ENCODE assay signal across 8 mouse cellular contexts in genomic region chr5:72580088-72580969, GRCm38 (mm10). TPM values are rescaled to one million over a fixed set of nuclear protein-coding genes. Genes with fewer than 3 reads are reported as not detected.
A peak's percentile ranks its signal among the peaks of the same experiment; 100 is the strongest.
DNase-seq lines count a peak whose midpoint lies in the region; ATAC-seq and TF ChIP-seq lines count a peak whose summit lies in the region.
"Not testable (repeated sequence)": the region's sequence is repeated elsewhere in the genome, so short reads cannot be mapped to it uniquely, and the experiment has no call there.
"Had no signal": no experiment of that assay in that cellular context is flagged by ENCODE, and none has a peak within 500 bp of the region (broad histone marks: within the 10 kb centered on the region; RNA-seq: fewer than 3 reads in every experiment).

No protein-coding gene starts in this region.

- not testable (repeated sequence) for TF ChIP-seq EP300 in heart, postnatal 0 days (IDR thresholded peaks at IDR 0.05; ENCODE audit: low read depth)

- ATAC-seq in heart, postnatal 0 days (ENCODE audit: insufficient read depth, low read depth): 0 out of 2 replicates have a peak, but pooled peaks have one; percentile 30
- peak; percentile 78 for ATAC-seq in kidney, embryonic 15.5 days (replicated peaks; ENCODE audit: low FRiP score)
- ATAC-seq in liver, embryonic 15.5 days (ENCODE audit: insufficient read depth): not testable (repeated sequence)
- peak; percentile 31; the same call in 1 of the 2 replicates for ATAC-seq in monocyte, adult 5-6 weeks (replicated peaks; ENCODE audit: insufficient number of reproducible peaks, low FRiP score, low TSS enrichment, poor library complexity, severe bottlenecking)
- peak; percentile 71 for ATAC-seq in stomach, embryonic 16.5 days (ENCODE audit: insufficient read depth, low FRiP score)

- not testable (repeated sequence) for DNase-seq in heart, postnatal 0 days (ENCODE audit: low spot score)

- TF ChIP-seq CTCF in bone marrow macrophage, adult 2 months (IDR thresholded peaks at IDR 0.05; ENCODE audit: low read depth, low read length); embryonic fibroblast, embryonic 13.5 days (IDR thresholded peaks at IDR 0.05; ENCODE audit: borderline replicate concordance, insufficient read depth, low read length); heart, postnatal 0 days (IDR thresholded peaks at IDR 0.05; ENCODE audit: low read depth): not testable (repeated sequence)

- WGBS in heart, postnatal 0 days: 9% methylated on average over 39 of the region's 73 CpGs
- 4% methylated on average over 61 of the region's 73 CpGs for WGBS in kidney, embryonic 15.5 days
- 5% methylated on average over 70 of the region's 73 CpGs for WGBS in liver, embryonic 15.5 days (ENCODE audit: insufficient replicate concordance)
- WGBS in stomach, embryonic 16.5 days: 5% methylated on average over 57 of the region's 73 CpGs

- H3K9ac ChIP-seq in heart, postnatal 0 days (replicated peaks; ENCODE audit: low read depth, low read length); liver, embryonic 15.5 days: not testable (repeated sequence)
- peak overlapping the region; percentile 23; the same call in 1 of the 2 replicates for H3K9ac ChIP-seq in kidney, embryonic 15.5 days
- peak overlapping the region; percentile 53 for H3K9ac ChIP-seq in stomach, embryonic 16.5 days (ENCODE audit: low read length)

- H3K4me2 ChIP-seq in heart, postnatal 0 days (ENCODE audit: low read depth, low read length): peak overlapping the region; percentile 63
- peak overlapping the region; percentile 89 for H3K4me2 ChIP-seq in kidney, embryonic 15.5 days
- peak overlapping the region; percentile 58 for H3K4me2 ChIP-seq in liver, embryonic 15.5 days
- H3K4me2 ChIP-seq in stomach, embryonic 16.5 days (ENCODE audit: low read depth, low read length): peak overlapping the region; percentile 81

- peaks cover 31% of the 10 kb centered on the region for H3K27me3 ChIP-seq in heart, postnatal 0 days (ENCODE audit: control insufficient read depth, insufficient read depth, low read length)
- peaks cover 43% of the 10 kb centered on the region for H3K27me3 ChIP-seq in kidney, embryonic 15.5 days
- peaks cover 40% of the 10 kb centered on the region for H3K27me3 ChIP-seq in liver, embryonic 15.5 days
- H3K27me3 ChIP-seq in stomach, embryonic 16.5 days (ENCODE audit: control insufficient read depth, insufficient read depth, low read length): peaks cover 11% of the 10 kb centered on the region

- H3K36me3 ChIP-seq in heart, postnatal 0 days (replicated peaks; ENCODE audit: control insufficient read depth, insufficient read depth, low read length); kidney, embryonic 15.5 days; liver, embryonic 15.5 days (replicated peaks); stomach, embryonic 16.5 days (ENCODE audit: control insufficient read depth, insufficient read depth, low read length): not testable (repeated sequence)

- TF ChIP-seq POLR2A in bone marrow macrophage, adult 2 months (IDR thresholded peaks at IDR 0.05; ENCODE audit: borderline replicate concordance, low read depth, low read length); embryonic fibroblast, embryonic 13.5 days (IDR thresholded peaks at IDR 0.05; ENCODE audit: low read depth, low read length): not testable (repeated sequence)

- not testable (repeated sequence) for H3K4me1 ChIP-seq in bone marrow macrophage, adult 2 months (ENCODE audit: control insufficient read depth, insufficient read depth, low read length); embryonic fibroblast, embryonic 13.5 days (ENCODE audit: control insufficient read depth, insufficient read depth, low read length); heart, postnatal 0 days (ENCODE audit: control insufficient read depth, insufficient read depth); kidney, embryonic 15.5 days; liver, embryonic 15.5 days (replicated peaks); stomach, embryonic 16.5 days (ENCODE audit: control insufficient read depth, insufficient read depth, low read length)

- H3K9me3 ChIP-seq in heart, postnatal 0 days (replicated peaks; ENCODE audit: control insufficient read depth, low read length); kidney, embryonic 15.5 days (replicated peaks); liver, embryonic 15.5 days (replicated peaks); stomach, embryonic 16.5 days (replicated peaks; ENCODE audit: control insufficient read depth, low read length): not testable (repeated sequence)

- H3K4me3 ChIP-seq in bone marrow macrophage, adult 2 months (ENCODE audit: insufficient read depth, low read length): peak overlapping the region; percentile 30
- H3K4me3 ChIP-seq in embryonic fibroblast, embryonic 13.5 days (ENCODE audit: insufficient read depth, low read length): peak overlapping the region; percentile 9; the same call in 1 of the 2 replicates
- H3K4me3 ChIP-seq in heart, postnatal 0 days (ENCODE audit: low read depth, low read length): peak overlapping the region; percentile 49
- H3K4me3 ChIP-seq in kidney, embryonic 15.5 days (replicated peaks): peak overlapping the region; percentile 47
- peak overlapping the region; percentile 25 for H3K4me3 ChIP-seq in liver, embryonic 15.5 days (replicated peaks)
- peak overlapping the region; percentile 50 for H3K4me3 ChIP-seq in stomach, embryonic 16.5 days (replicated peaks; ENCODE audit: low read length)

- not testable (repeated sequence) for H3K27ac ChIP-seq in bone marrow macrophage, adult 2 months (ENCODE audit: insufficient read depth, low read depth, low read length); embryonic fibroblast, embryonic 13.5 days (ENCODE audit: insufficient read depth, low read length); heart, postnatal 0 days (ENCODE audit: low read depth); kidney, embryonic 15.5 days; liver, embryonic 15.5 days (replicated peaks); stomach, embryonic 16.5 days (ENCODE audit: low read length)

RNA-seq across cellular contexts. Expression of gene Zar1, which starts 0.7 kb away (rescaled TPM):
- polyA plus RNA-seq in bone marrow macrophage, adult 2 months (2012; ENCODE audit: insufficient read depth, insufficient read length, missing spikeins): not detected in 2 replicates
- polyA plus RNA-seq in embryonic fibroblast, embryonic 13.5 days (2011; ENCODE audit: insufficient read length, low read depth, missing spikeins): 0.27 TPM in 1 of 2 replicates, not detected in the other
- not detected in 2 replicates for total RNA-seq in heart, postnatal 0 days (2014; rRNA removed; ENCODE audit: low replicate concordance)
- not detected in 2 replicates for polyA plus RNA-seq in heart, postnatal 0 days (2015; fragmentation: Nextera tagmentation; extraction: Ambion mirVana)
- 0.39 and 0.46 TPM in 2 replicates for polyA plus RNA-seq in kidney, embryonic 15.5 days (2015; fragmentation: Nextera tagmentation; extraction: Ambion mirVana)
- polyA plus RNA-seq in liver, embryonic 15.5 days (2015; fragmentation: Nextera tagmentation; extraction: Ambion mirVana): not detected in 2 replicates
- not detected in 3 replicates for total RNA-seq in monocyte, adult 5-6 weeks (2017)
- polyA plus RNA-seq in stomach, embryonic 16.5 days (2015; fragmentation: Nextera tagmentation; extraction: Ambion mirVana): 0.09 TPM in 1 of 2 replicates, not detected in the other
- total RNA-seq: gastrocnemius, postnatal 14 days had no signal

RNA-seq across cellular contexts. Expression of gene Gm5868, which starts 7.0 kb away (rescaled TPM):
- polyA plus RNA-seq in bone marrow macrophage, adult 2 months (2012; ENCODE audit: insufficient read depth, insufficient read length, missing spikeins): not detected in 2 replicates
- polyA plus RNA-seq in embryonic fibroblast, embryonic 13.5 days (2011; ENCODE audit: insufficient read length, low read depth, missing spikeins): not detected in 2 replicates
- not detected in 2 replicates for total RNA-seq in heart, postnatal 0 days (2014; rRNA removed; ENCODE audit: low replicate concordance)
- not detected in 2 replicates for polyA plus RNA-seq in heart, postnatal 0 days (2015; fragmentation: Nextera tagmentation; extraction: Ambion mirVana)
- 0.23 and 0.58 TPM in 2 replicates for polyA plus RNA-seq in kidney, embryonic 15.5 days (2015; fragmentation: Nextera tagmentation; extraction: Ambion mirVana)
- not detected in 2 replicates for polyA plus RNA-seq in liver, embryonic 15.5 days (2015; fragmentation: Nextera tagmentation; extraction: Ambion mirVana)
- total RNA-seq in monocyte, adult 5-6 weeks (2017): not detected in 3 replicates
- polyA plus RNA-seq in stomach, embryonic 16.5 days (2015; fragmentation: Nextera tagmentation; extraction: Ambion mirVana): 0.27 and 0.54 TPM in 2 replicates
- total RNA-seq: gastrocnemius, postnatal 14 days had no signal

RNA-seq across cellular contexts. Expression of gene Nfxl1, which starts 20.8 kb away (rescaled TPM):
- polyA plus RNA-seq in bone marrow macrophage, adult 2 months (2012; ENCODE audit: insufficient read depth, insufficient read length, missing spikeins): 99.5 and 102 TPM in 2 replicates
- polyA plus RNA-seq in embryonic fibroblast, embryonic 13.5 days (2011; ENCODE audit: insufficient read length, low read depth, missing spikeins): 28.5 and 52.7 TPM in 2 replicates
- total RNA-seq in heart, postnatal 0 days (2014; rRNA removed; ENCODE audit: low replicate concordance): 6.3 and 8.4 TPM in 2 replicates
- 4.3 and 4.9 TPM in 2 replicates for polyA plus RNA-seq in heart, postnatal 0 days (2015; fragmentation: Nextera tagmentation; extraction: Ambion mirVana)
- 18.4 and 18.6 TPM in 2 replicates for polyA plus RNA-seq in kidney, embryonic 15.5 days (2015; fragmentation: Nextera tagmentation; extraction: Ambion mirVana)
- polyA plus RNA-seq in liver, embryonic 15.5 days (2015; fragmentation: Nextera tagmentation; extraction: Ambion mirVana): 6.0 and 6.9 TPM in 2 replicates
- 18.8 to 22.9 TPM (median 21.2 TPM) in 3 replicates for total RNA-seq in monocyte, adult 5-6 weeks (2017)
- 13.9 and 14.6 TPM in 2 replicates for polyA plus RNA-seq in stomach, embryonic 16.5 days (2015; fragmentation: Nextera tagmentation; extraction: Ambion mirVana)
